Mouse (Mus musculus): ENCODE measurements at regions not wholly inside any gene's neighbourhood (a gene's known extent, or its start where the extent isn't known, plus 50 kb on each side); places are given as distances from the start of the nearest gene placed in this dataset.

DNA sequence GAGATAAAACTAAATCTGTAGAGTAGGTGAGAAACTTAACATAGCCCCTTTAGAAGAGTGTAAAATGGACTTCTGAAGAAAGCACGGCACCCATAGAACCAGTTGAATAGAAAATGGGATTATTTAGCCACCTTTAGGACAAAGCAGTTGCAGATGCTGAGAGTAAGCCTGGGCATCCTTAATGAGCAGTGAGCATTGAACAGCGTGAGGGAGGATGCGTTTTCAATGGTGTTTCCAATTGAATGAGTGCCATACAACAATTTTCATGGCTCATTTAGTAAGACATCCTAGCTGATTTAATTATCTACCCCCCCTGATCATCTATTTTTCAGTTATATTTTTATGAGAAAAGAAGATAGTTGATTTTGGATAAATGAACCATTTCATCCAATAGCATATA is 327.2 kb upstream of the Fsip2 start:
- H3K36me3 ChIP-seq (ENCODE audit: control insufficient read depth, insufficient read depth, low read length) = no peaks in the 10 kb centered on the region
- no peak overlapping the region for H3K4me2 ChIP-seq (ENCODE audit: low read depth, low read length, severe bottlenecking)
- WGBS = 14% methylated on average over 3 of the region's 3 CpGs
- H3K4me3 ChIP-seq (ENCODE audit: low read depth, low read length) = no peak overlapping the region
- H3K9ac ChIP-seq (ENCODE audit: low read length) = no peak overlapping the region
- no peak for DNase-seq (ENCODE audit: low spot score)
- no peak overlapping the region for H3K27ac ChIP-seq (ENCODE audit: low read depth, low read length)
- H3K9me3 ChIP-seq (ENCODE audit: control insufficient read depth, low read length) = no peaks in the 10 kb centered on the region; the same call in 1 of the 2 replicates
- H3K27me3 ChIP-seq (ENCODE audit: control insufficient read depth, insufficient read depth, low read length) = no peaks in the 10 kb centered on the region
- ATAC-seq (replicated peaks; ENCODE audit: low FRiP score) = peak; percentile 69
- no peaks in the 10 kb centered on the region for H3K4me1 ChIP-seq (replicated peaks; ENCODE audit: control insufficient read depth, insufficient read depth, low read length)

DNA sequence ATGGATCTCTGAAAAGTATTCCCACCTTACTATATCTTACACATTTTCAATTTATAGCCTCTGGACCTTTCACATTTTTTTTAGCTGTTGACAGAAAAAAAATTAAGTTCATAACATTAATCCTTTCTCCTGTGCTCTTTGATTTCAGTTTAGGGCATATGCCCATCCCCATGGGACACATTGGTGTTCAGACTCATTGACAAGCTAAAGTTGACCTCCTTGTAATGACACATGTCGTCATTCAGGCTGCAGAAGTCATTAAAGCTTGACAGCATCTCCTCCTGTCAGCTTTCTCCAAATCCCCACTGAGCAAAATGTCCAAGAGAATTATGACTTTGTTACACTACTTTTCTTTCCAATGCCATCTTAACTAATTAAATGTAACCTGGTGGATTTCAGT is 322.9 kb upstream of the Fsip2 start:
- no peak for ATAC-seq (replicated peaks; ENCODE audit: low FRiP score)
- 46% methylated on average over 1 of the region's 1 CpGs for WGBS
- DNase-seq (ENCODE audit: low spot score) = no peak

DNA sequence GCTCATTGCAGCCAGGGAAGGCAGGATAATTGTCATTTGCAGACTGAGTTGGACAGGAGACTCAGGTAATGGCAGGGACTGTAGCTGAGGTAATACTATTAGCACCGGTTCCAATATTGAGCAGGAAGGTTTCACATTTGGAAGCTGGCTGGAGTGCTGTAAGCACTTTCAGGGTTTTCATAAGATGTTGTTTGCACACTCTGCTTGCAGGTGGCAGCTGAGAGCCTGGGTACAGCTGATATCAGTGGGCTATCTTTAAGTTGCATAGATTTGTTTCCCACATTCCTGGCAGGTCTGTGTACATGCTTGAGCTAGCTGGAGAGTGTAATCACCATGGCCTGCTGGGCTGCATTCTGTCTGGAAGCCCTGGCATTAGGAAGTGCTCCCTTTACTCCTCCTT is 299.0 kb upstream of the Fsip2 start:
- no peak for DNase-seq (ENCODE audit: low spot score)
- H3K4me1 ChIP-seq (replicated peaks; ENCODE audit: control insufficient read depth, insufficient read depth, low read length) = no peaks in the 10 kb centered on the region
- no peak overlapping the region for H3K4me2 ChIP-seq (ENCODE audit: low read depth, low read length, severe bottlenecking)
- H3K27ac ChIP-seq (ENCODE audit: low read depth, low read length) = no peak overlapping the region
- H3K36me3 ChIP-seq (ENCODE audit: control insufficient read depth, insufficient read depth, low read length) = no peaks in the 10 kb centered on the region
- H3K9me3 ChIP-seq (ENCODE audit: control insufficient read depth, low read length) = no peaks in the 10 kb centered on the region
- no peak for ATAC-seq (replicated peaks; ENCODE audit: low FRiP score)
- H3K9ac ChIP-seq (ENCODE audit: low read length) = no peak overlapping the region
- WGBS = 83% methylated on average over 1 of the region's 1 CpGs
- H3K4me3 ChIP-seq (ENCODE audit: low read depth, low read length) = no peak overlapping the region
- no peaks in the 10 kb centered on the region for H3K27me3 ChIP-seq (ENCODE audit: control insufficient read depth, insufficient read depth, low read length)

More for the DNA sequence above, 322.9 kb upstream of the Fsip2 start:
- no peak overlapping the region for H3K4me2 ChIP-seq (ENCODE audit: low read depth, low read length, severe bottlenecking)
- H3K4me1 ChIP-seq (replicated peaks; ENCODE audit: control insufficient read depth, insufficient read depth, low read length) = no peaks in the 10 kb centered on the region
- no peaks in the 10 kb centered on the region for H3K27me3 ChIP-seq (ENCODE audit: control insufficient read depth, insufficient read depth, low read length)
- no peak overlapping the region for H3K27ac ChIP-seq (ENCODE audit: low read depth, low read length)
- H3K9me3 ChIP-seq (ENCODE audit: control insufficient read depth, low read length) = no peaks in the 10 kb centered on the region; the same call in 1 of the 2 replicates
- H3K9ac ChIP-seq (ENCODE audit: low read length) = no peak overlapping the region
- H3K36me3 ChIP-seq (ENCODE audit: control insufficient read depth, insufficient read depth, low read length) = no peaks in the 10 kb centered on the region
- no peak overlapping the region for H3K4me3 ChIP-seq (ENCODE audit: low read depth, low read length)

All from forebrain, embryonic 11.5 days (tissue).